ENCODE assay signal across 9 mouse cellular contexts in genomic region chr17:86350236-86350635, GRCm38 (mm10).
DNase-seq lines count a peak whose midpoint lies in the region; ATAC-seq and TF ChIP-seq lines count a peak whose summit lies in the region.
"Had no signal": no experiment of that assay in that cellular context is flagged by ENCODE, and none has a peak within 500 bp of the region (broad histone marks: within the 10 kb centered on the region; RNA-seq: fewer than 3 reads in every experiment).

No protein-coding gene starts in this region.

- no peaks in the 10 kb centered on the region for H3K27me3 ChIP-seq in forebrain, postnatal 0 days (ENCODE audit: insufficient read depth, low read length)
- H3K27me3 ChIP-seq in hindbrain, embryonic 16.5 days (replicated peaks; ENCODE audit: control insufficient read depth, insufficient read depth, low read length), result no peaks in the 10 kb centered on the region
- H3K27me3 ChIP-seq in myocyte (ENCODE audit: control insufficient read depth, insufficient read depth, insufficient read length), result no peaks in the 10 kb centered on the region
- H3K27me3 ChIP-seq: liver, embryonic 13.5 days had no signal

- H3K79me2 ChIP-seq in myocyte (ENCODE audit: control insufficient read depth, insufficient read depth), result no peaks in the 10 kb centered on the region

- no peak for ATAC-seq in forebrain, postnatal 0 days
- peak; percentile 31; the same call in 1 of the 2 replicates for ATAC-seq in hindbrain, embryonic 16.5 days

- no peaks in the 10 kb centered on the region for H3K9me3 ChIP-seq in forebrain, postnatal 0 days (ENCODE audit: low read length)
- no peaks in the 10 kb centered on the region for H3K9me3 ChIP-seq in hindbrain, embryonic 16.5 days (ENCODE audit: control insufficient read depth, low read length)
- H3K9me3 ChIP-seq: liver, embryonic 13.5 days had no signal

- no peak for TF ChIP-seq POLR2A in myocyte (IDR thresholded peaks at IDR 0.05; ENCODE audit: insufficient read length, low read depth)

- no peak overlapping the region for H3K9ac ChIP-seq in forebrain, postnatal 0 days
- no peak overlapping the region for H3K9ac ChIP-seq in hindbrain, embryonic 16.5 days (ENCODE audit: low read depth, low read length)
- H3K9ac ChIP-seq: liver, embryonic 13.5 days had no signal

- WGBS in forebrain, postnatal 0 days, result 65% methylated on average over 3 of the region's 3 CpGs
- 55% methylated on average over 3 of the region's 3 CpGs for WGBS in hindbrain, embryonic 16.5 days

- peak overlapping the region; percentile 58; the same call in 1 of the 2 replicates for H3K27ac ChIP-seq in forebrain, postnatal 0 days (ENCODE audit: low read depth, low read length)
- H3K27ac ChIP-seq in hindbrain, embryonic 16.5 days (ENCODE audit: low read depth, low read length), result peak overlapping the region; percentile 42

- peak overlapping the region; percentile 4; the same call in 1 of the 2 replicates for H3K4me2 ChIP-seq in forebrain, postnatal 0 days (ENCODE audit: low read depth)
- H3K4me2 ChIP-seq in hindbrain, embryonic 16.5 days (ENCODE audit: low read length), result peak overlapping the region; percentile 27; the same call in 1 of the 2 replicates
- H3K4me2 ChIP-seq in myocyte (ENCODE audit: low read depth), result peak overlapping the region; percentile 44
- H3K4me2 ChIP-seq: liver, embryonic 13.5 days had no signal

- H3ac ChIP-seq in myocyte (ENCODE audit: control insufficient read depth, insufficient read length), result no peak overlapping the region

- no peak for TF ChIP-seq CTCF in forebrain, postnatal 0 days (IDR thresholded peaks at IDR 0.05; ENCODE audit: low read depth)

- peak; percentile 49 for DNase-seq in adrenal gland, adult 2 months
- DNase-seq in adrenal gland, adult 8-10 months, result no peak
- peak; percentile 65 for DNase-seq in 3134 (ENCODE audit: extremely low read depth, insufficient read length, low spot score)
- DNase-seq in forebrain, postnatal 0 days, result no peak
- DNase-seq in natural killer cell, adult 2 months (ENCODE audit: low spot score in 2 of 2), result no peak
- DNase-seq in thymus, postnatal 4 days, result no peak
- DNase-seq: liver, embryonic 13.5 days had no signal

- H3K4me1 ChIP-seq in forebrain, postnatal 0 days (ENCODE audit: insufficient read depth), result peaks cover 27% of the 10 kb centered on the region
- peaks cover 11% of the 10 kb centered on the region for H3K4me1 ChIP-seq in hindbrain, embryonic 16.5 days (ENCODE audit: control insufficient read depth, insufficient read depth, low read depth, low read length)

- H3K4me3 ChIP-seq in forebrain, postnatal 0 days (ENCODE audit: low read depth, low read length), result no peak overlapping the region
- no peak overlapping the region for H3K4me3 ChIP-seq in hindbrain, embryonic 16.5 days (ENCODE audit: low read length)
- no peak overlapping the region for H3K4me3 ChIP-seq in myocyte
- H3K4me3 ChIP-seq: liver, embryonic 13.5 days had no signal

- no peaks in the 10 kb centered on the region for H3K36me3 ChIP-seq in forebrain, postnatal 0 days (ENCODE audit: insufficient read depth)
- H3K36me3 ChIP-seq in hindbrain, embryonic 16.5 days (ENCODE audit: control insufficient read depth, insufficient read depth, low read length), result no peaks in the 10 kb centered on the region
- no peaks in the 10 kb centered on the region for H3K36me3 ChIP-seq in myocyte (ENCODE audit: control insufficient read depth, insufficient read depth)
- H3K36me3 ChIP-seq: liver, embryonic 13.5 days had no signal

TF ChIP-seq in myocyte, 11 proteins besides CTCF, POLR2A, EP300 and RAD21:
- TF ChIP-seq TCF12 (IDR thresholded peaks at IDR 0.05; ENCODE audit: insufficient read depth, poor library complexity, severe bottlenecking), result no peak
- no peak for TF ChIP-seq SRF (IDR thresholded peaks at IDR 0.05; ENCODE audit: control insufficient read depth, insufficient read length, low read depth)
- TF ChIP-seq E2F4 (IDR thresholded peaks at IDR 0.05; ENCODE audit: insufficient read depth), result no peak
- TF ChIP-seq USF1 (IDR thresholded peaks at IDR 0.05; ENCODE audit: low read depth), result no peak
- TF ChIP-seq MYOG (IDR thresholded peaks at IDR 0.05; ENCODE audit: control insufficient read depth in 1 of 3, insufficient read depth in 1 of 3, insufficient read length in 2 of 3, low read depth in 2 of 3), result no peak
- no peak for TF ChIP-seq REST (IDR thresholded peaks at IDR 0.05; ENCODE audit: insufficient read depth, insufficient read length)
- TF ChIP-seq MAX (IDR thresholded peaks at IDR 0.05; ENCODE audit: low read depth), result no peak
- no peak for TF ChIP-seq MYOD1 (IDR thresholded peaks at IDR 0.05; ENCODE audit: control insufficient read depth in 1 of 3, insufficient read length in 2 of 3, low read depth in 2 of 3)
- no peak for TF ChIP-seq CEBPB (IDR thresholded peaks at IDR 0.05; ENCODE audit: insufficient read depth, poor library complexity, severe bottlenecking)
- TF ChIP-seq TCF3 (IDR thresholded peaks at IDR 0.05; ENCODE audit: insufficient read length, low read depth), result no peak
- no peak for TF ChIP-seq POLR2AphosphoS2 (IDR thresholded peaks at IDR 0.05; ENCODE audit: insufficient read length, low read depth)

Comparison
In these comparisons a context has a peak if more than half of its experiments do, and no peak if none do; other contexts are left out.
1. DNase-seq: peak in adrenal gland, adult 2 months (single experiment) and 3134 (single experiment); none in adrenal gland, adult 8-10 months (single experiment), forebrain, postnatal 0 days (single experiment), natural killer cell, adult 2 months (0 of 2) and thymus, postnatal 4 days (single experiment).
2. Peak in every context shown above with its lines, with median percentiles within 50 percentile points of each other: H3K4me2 ChIP-seq.